Mouse (Mus musculus): ENCODE results near the gene Meis3.

DNA sequence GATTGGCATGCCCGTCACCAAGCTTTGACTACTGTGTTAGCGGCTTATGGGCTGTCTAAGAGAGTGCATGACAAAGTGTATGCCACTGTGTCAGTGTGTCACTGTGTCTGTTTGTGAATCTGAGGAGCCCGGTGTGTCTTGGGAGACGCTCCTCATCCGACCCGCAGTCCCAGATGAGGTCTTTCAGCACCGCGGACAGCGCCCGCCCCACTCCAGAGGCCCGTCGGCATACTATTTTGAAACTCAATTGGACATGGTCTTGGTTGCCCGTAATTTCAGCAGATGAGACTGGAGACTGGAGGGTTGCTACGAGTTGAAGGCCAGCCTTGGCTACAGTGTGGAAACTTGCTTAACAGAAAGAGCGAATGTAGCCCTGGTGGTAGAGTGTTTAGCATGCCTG lies 27.2 kb upstream of the Meis3 start:
- TF ChIP-seq CTCF (IDR thresholded peaks at IDR 0.05) (no peak), EP300 (IDR thresholded peaks at IDR 0.05; ENCODE audit: insufficient read depth, low read depth, low read length) (no peak), POLR2A (IDR thresholded peaks at IDR 0.05; ENCODE audit: insufficient read depth, low read depth, low read length) (no peak)

Data from heart, adult 2 months (tissue).